Mouse (Mus musculus) midbrain, embryonic 11.5 days (tissue): ENCODE results near the gene Adamtsl4. TPM values are rescaled to one million over a fixed set of nuclear protein-coding genes. Genes with fewer than 3 reads are reported as not detected.

Experiments used
- ATAC-seq: fragments of 200-750 bp; cut with Nextera tagmentation; 2 replicates; pipeline ENCODE4 v1.8.0; 2017; ENCODE audit warnings: moderate TSS enrichment, moderate library complexity; ENCODE audit not compliant: low FRiP score
- DNase-seq: peaks from one replicate; pipeline ENCODE4 v3.0.0; 2015; ENCODE audit warnings: low spot score; ENCODE audit errors: missing footprints
- H3K27ac ChIP-seq: fragments of 300-500 bp; sonication (generic); 2 replicates; pipeline ENCODE4 v1.5.1; 2014; ENCODE audit warnings: low read depth, low read length
- H3K27me3 ChIP-seq: fragments of 300-500 bp; sonication (generic); 2 replicates; pipeline ENCODE4 v1.6.1; 2014; ENCODE audit warnings: mild to moderate bottlenecking, low read length, moderate library complexity, mixed read lengths; ENCODE audit not compliant: control insufficient read depth, insufficient read depth
- H3K36me3 ChIP-seq: fragments of 300-500 bp; sonication (generic); 2 replicates; pipeline ENCODE4 v1.6.1; 2014; ENCODE audit warnings: mild to moderate bottlenecking, low read length, moderate library complexity, mixed read lengths; ENCODE audit not compliant: control insufficient read depth, insufficient read depth
- H3K4me1 ChIP-seq: fragments of 300-500 bp; sonication (generic); 2 replicates; pipeline ENCODE4 v1.6.1; 2014; ENCODE audit warnings: low read length; ENCODE audit not compliant: control insufficient read depth, insufficient read depth
- H3K4me2 ChIP-seq: fragments of 300-500 bp; sonication (generic); 2 replicates; pipeline ENCODE4 v1.6.1; 2014; ENCODE audit warnings: mild to moderate bottlenecking, moderate library complexity
- H3K4me3 ChIP-seq: fragments of 300-500 bp; sonication (generic); 2 replicates; pipeline ENCODE4 v1.5.1; 2014; ENCODE audit warnings: low read depth, low read length
- H3K9ac ChIP-seq: fragments of 300-500 bp; sonication (generic); 2 replicates; pipeline ENCODE4 v1.6.1; 2014; ENCODE audit warnings: low read length
- H3K9me3 ChIP-seq: fragments of 300-500 bp; sonication (generic); 2 replicates; pipeline ENCODE4 v1.6.1; 2016; ENCODE audit warnings: low read length; ENCODE audit not compliant: control insufficient read depth
- WGBS: fragments of 180-500 bp; shearing (Covaris S2); extraction: QIAGEN DNeasy Blood & Tissue Kit; methylation state at CpG from one replicate; pipeline ENCODE4 v1.1.7; 2014; 5-methylcytosine and 5-hydroxymethylcytosine counted together
- polyA plus RNA-seq: library from polyadenylated mRNA; unstranded; fragments of >200 nt; fragmentation: Nextera tagmentation; extraction: Ambion mirVana; gene quantifications from 2 replicates; pipeline ENCODE4 v1.2.1, GENCODE M21; 2014

The Adamtsl4 gene
- polyA plus RNA-seq, 1 experiment from 2014 or later, result 0.52 TPM

- Histone ChIP-seq H3K27me3 (no peaks in the 10 kb centered on the region), H3K9ac (no peak overlapping the region), H3K9me3 (no peaks in the 10 kb centered on the region), H3K36me3 (peaks cover 9% of the 10 kb centered on the region; the same call in 1 of the 2 replicates), H3K4me3 (no peak overlapping the region), H3K27ac (no peak overlapping the region), H3K4me1 (peaks cover 25% of the 10 kb centered on the region), H3K4me2 (0 out of 2 replicates have a peak overlapping the region, but pooled peaks have one; percentile 10)
- DNase-seq (no peak), ATAC-seq (no peak)
- 70% methylated on average over 7 of the region's 7 CpGs for WGBS
Measured at GRCm38 (mm10) chr3:95661945-95662715, 25.6 kb downstream of the Adamtsl4 start.

GRCm38 (mm10) chr3:95660788-95661478 is 26.8 kb downstream of the Adamtsl4 start:
- WGBS, result 63% methylated on average over 2 of the region's 2 CpGs
- DNase-seq (no peak), ATAC-seq (no peak)
- H3K27me3 ChIP-seq, result no peaks in the 10 kb centered on the region
- peaks cover 9% of the 10 kb centered on the region; the same call in 1 of the 2 replicates for H3K36me3 ChIP-seq
- H3K27ac ChIP-seq, result no peak overlapping the region
- peaks cover 24% of the 10 kb centered on the region for H3K4me1 ChIP-seq
- peak overlapping the region; percentile 99; the same call in 1 of the 2 replicates for H3K9ac ChIP-seq
- no peaks in the 10 kb centered on the region for H3K9me3 ChIP-seq
- H3K4me3 ChIP-seq, result peak overlapping the region; percentile 98
- peak overlapping the region; percentile 78 for H3K4me2 ChIP-seq

- WGBS, result 4% methylated on average over 8 of the region's 8 CpGs
- Histone ChIP-seq H3K4me3 (peak overlapping the region; percentile 98), H3K4me2 (peak overlapping the region; percentile 78), H3K4me1 (peaks cover 23% of the 10 kb centered on the region), H3K9ac (peak overlapping the region; percentile 99), H3K27ac (peak overlapping the region; percentile 96; the same call in 1 of the 2 replicates), H3K27me3 (no peaks in the 10 kb centered on the region), H3K9me3 (no peaks in the 10 kb centered on the region), H3K36me3 (peaks cover 7% of the 10 kb centered on the region; the same call in 1 of the 2 replicates)
- no peak for ATAC-seq
- no peak for DNase-seq
Measured at GRCm38 (mm10) chr3:95659948-95660347, 27.8 kb downstream of the Adamtsl4 start.

GRCm38 (mm10) chr3:95658868-95659712 is 28.6 kb downstream of the Adamtsl4 start:
- DNase-seq, result peak; percentile 96
- Histone ChIP-seq H3K4me1 (peaks cover 23% of the 10 kb centered on the region), H3K27me3 (no peaks in the 10 kb centered on the region), H3K9ac (peak overlapping the region; percentile 99), H3K4me3 (peak overlapping the region; percentile 98), H3K36me3 (peaks cover 4% of the 10 kb centered on the region; the same call in 1 of the 2 replicates), H3K9me3 (no peaks in the 10 kb centered on the region), H3K27ac (peak overlapping the region; percentile 96), H3K4me2 (peak overlapping the region; percentile 78)
- ATAC-seq, result peak; percentile 79
- WGBS, result under 1% methylated on average over 102 of the region's 113 CpGs

- H3K9me3 ChIP-seq, result no peaks in the 10 kb centered on the region
- peak within 1 kb of the TSS; percentile 78 for H3K4me2 ChIP-seq
- peak; percentile 98 for ATAC-seq
- peak within 1 kb of the TSS; percentile 99 for H3K9ac ChIP-seq
- DNase-seq, result peak; percentile 99
- no peaks in the 10 kb centered on the region for H3K27me3 ChIP-seq
- peak within 1 kb of the TSS; percentile 96 for H3K27ac ChIP-seq
- WGBS, result under 1% methylated on average over 43 of the region's 43 CpGs
- peaks cover under 1% of the 10 kb centered on the region; the same call in 1 of the 2 replicates for H3K36me3 ChIP-seq
- peaks cover 27% of the 10 kb centered on the region for H3K4me1 ChIP-seq
- peak within 1 kb of the TSS; percentile 98 for H3K4me3 ChIP-seq
Measured at GRCm38 (mm10) chr3:95658236-95658867, 29.4 kb downstream of the Adamtsl4 start, which contains the start of gene Mcl1. Gene Mcl1 (plus strand): TSS chr3:95658788.

- no peaks in the 10 kb centered on the region for H3K27me3 ChIP-seq
- peak overlapping the region; percentile 99; the same call in 1 of the 2 replicates for H3K9ac ChIP-seq
- ATAC-seq (no peak), DNase-seq (no peak)
- H3K9me3 ChIP-seq, result no peaks in the 10 kb centered on the region
- 90% methylated on average over 3 of the region's 3 CpGs for WGBS
- H3K36me3 ChIP-seq, result no peaks in the 10 kb centered on the region
- peak overlapping the region; percentile 78; the same call in 1 of the 2 replicates for H3K4me2 ChIP-seq
- H3K4me3 ChIP-seq, result peak overlapping the region; percentile 98
- no peak overlapping the region for H3K27ac ChIP-seq
- H3K4me1 ChIP-seq, result peaks cover 23% of the 10 kb centered on the region
Measured at GRCm38 (mm10) chr3:95657711-95658110, 30.0 kb downstream of the Adamtsl4 start.

- Histone ChIP-seq H3K36me3 (no peaks in the 10 kb centered on the region), H3K27ac (no peak overlapping the region), H3K4me1 (peaks cover 21% of the 10 kb centered on the region), H3K9me3 (no peaks in the 10 kb centered on the region), H3K9ac (no peak overlapping the region), H3K27me3 (no peaks in the 10 kb centered on the region), H3K4me3 (no peak overlapping the region), H3K4me2 (no peak overlapping the region)
- WGBS, result 84% methylated on average over 3 of the region's 3 CpGs
- ATAC-seq, result no peak
- DNase-seq, result no peak
Measured at GRCm38 (mm10) chr3:95657108-95657507, 30.6 kb downstream of the Adamtsl4 start.

GRCm38 (mm10) chr3:95655437-95655836 is 32.3 kb downstream of the Adamtsl4 start:
- no peak overlapping the region for H3K9ac ChIP-seq
- H3K4me2 ChIP-seq, result no peak overlapping the region
- ATAC-seq (no peak), DNase-seq (no peak)
- no peaks in the 10 kb centered on the region for H3K9me3 ChIP-seq
- no peaks in the 10 kb centered on the region for H3K36me3 ChIP-seq
- H3K27me3 ChIP-seq, result no peaks in the 10 kb centered on the region
- no peak overlapping the region for H3K4me3 ChIP-seq
- H3K4me1 ChIP-seq, result peaks cover 9% of the 10 kb centered on the region
- H3K27ac ChIP-seq, result no peak overlapping the region
- 91% methylated on average over 5 of the region's 5 CpGs for WGBS
